ENCODE assay signal across 15 mouse cellular contexts in the genomic region with DNA sequence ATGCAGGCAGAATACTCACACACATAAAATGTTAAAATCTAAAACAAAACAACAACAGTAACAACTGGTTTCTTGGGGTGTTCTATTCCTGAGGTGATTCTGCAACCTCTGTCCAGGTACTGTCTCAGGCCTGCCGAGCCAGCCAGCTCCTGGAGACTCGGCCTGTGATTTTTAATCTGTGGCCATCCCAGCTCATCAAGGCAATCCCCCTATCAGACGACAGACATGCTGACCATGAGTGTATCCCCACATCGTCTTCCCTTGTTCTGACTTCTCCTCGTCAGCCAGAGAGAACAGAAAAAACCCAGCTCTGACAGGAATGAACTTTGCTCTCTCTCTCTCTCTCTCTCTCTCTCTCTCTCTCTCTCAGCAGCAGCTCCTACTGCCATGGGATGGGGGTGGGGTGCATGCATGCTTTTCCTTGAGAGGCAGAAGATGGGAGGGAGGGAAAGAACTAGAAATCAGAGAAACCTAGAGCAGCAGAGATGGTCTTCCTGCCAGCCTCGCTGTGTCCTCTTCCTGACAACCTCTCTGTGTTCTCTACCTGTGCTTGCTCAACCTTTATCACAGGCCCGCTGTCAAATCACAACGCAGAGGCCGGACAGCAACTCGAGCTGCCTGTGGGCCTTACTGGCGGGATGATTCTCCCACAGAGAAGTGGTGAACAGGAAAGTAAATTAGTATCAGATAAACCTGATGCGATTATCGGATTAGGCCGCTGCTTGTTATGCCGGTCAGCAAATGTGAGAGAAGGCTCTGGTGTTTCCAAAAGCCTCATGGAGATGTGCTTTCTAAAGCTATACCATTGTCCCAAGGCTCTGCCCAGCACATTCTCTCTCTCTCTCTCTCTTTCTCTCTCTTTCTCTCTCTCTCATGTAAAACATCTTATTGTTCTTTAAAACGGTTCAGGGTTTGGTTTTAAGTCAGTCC.
DNase-seq lines count a peak whose midpoint lies in the region; ATAC-seq lines count a peak whose summit lies in the region.
"Had no signal": no experiment of that assay in that cellular context is flagged by ENCODE, and none has a peak within 500 bp of the region (broad histone marks: within the 10 kb centered on the region; RNA-seq: fewer than 3 reads in every experiment).

No protein-coding gene starts in this region.

- peaks cover 42% of the 10 kb centered on the region for H3K4me1 ChIP-seq in kidney, embryonic 15.5 days
- H3K4me1 ChIP-seq in embryonic facial prominence, embryonic 10.5 days = peaks cover 32% of the 10 kb centered on the region
- peaks cover 15% of the 10 kb centered on the region for H3K4me1 ChIP-seq in intestine, embryonic 15.5 days (replicated peaks)
- peaks cover 10% of the 10 kb centered on the region for H3K4me1 ChIP-seq in midbrain, embryonic 13.5 days (replicated peaks)

- no peak overlapping the region for H3K4me2 ChIP-seq in kidney, embryonic 15.5 days
- H3K4me2 ChIP-seq in intestine, embryonic 15.5 days (replicated peaks) = no peak overlapping the region
- H3K4me2 ChIP-seq in midbrain, embryonic 13.5 days (replicated peaks) = no peak overlapping the region
- H3K4me2 ChIP-seq: embryonic facial prominence, embryonic 12.5 days; heart, embryonic 15.5 days; hindbrain, embryonic 12.5 days had no signal

- no peaks in the 10 kb centered on the region for H3K27me3 ChIP-seq in kidney, embryonic 15.5 days
- H3K27me3 ChIP-seq in embryonic facial prominence, embryonic 10.5 days (replicated peaks; ENCODE audit: low read depth, poor library complexity, severe bottlenecking) = no peaks in the 10 kb centered on the region
- H3K27me3 ChIP-seq in intestine, embryonic 15.5 days (replicated peaks) = no peaks in the 10 kb centered on the region
- H3K27me3 ChIP-seq in midbrain, embryonic 13.5 days = no peaks in the 10 kb centered on the region
- H3K27me3 ChIP-seq: embryonic facial prominence, embryonic 12.5 days; heart, embryonic 15.5 days; hindbrain, embryonic 12.5 days had no signal

- H3K4me3 ChIP-seq in kidney, embryonic 15.5 days (replicated peaks) = no peak overlapping the region
- H3K4me3 ChIP-seq in embryonic facial prominence, embryonic 10.5 days = no peak overlapping the region
- no peak overlapping the region for H3K4me3 ChIP-seq in intestine, embryonic 15.5 days (replicated peaks)
- no peak overlapping the region for H3K4me3 ChIP-seq in midbrain, embryonic 13.5 days (replicated peaks)
- H3K4me3 ChIP-seq: embryonic facial prominence, embryonic 12.5 days; forebrain, embryonic 10.5 days; heart, embryonic 15.5 days; hindbrain, embryonic 12.5 days had no signal

- DNase-seq in kidney, adult 18-20 months = peak; percentile 28
- DNase-seq in embryonic facial prominence, embryonic 10.5 days (ENCODE audit: low spot score) = no peak
- no peak for DNase-seq in gastrocnemius, adult 18-20 months (ENCODE audit: low spot score)
- DNase-seq: cerebellum, adult 11 months; cerebellum, postnatal 36 days; layer of hippocampus, postnatal 36 days; liver, postnatal 0 days had no signal

- 65% methylated on average over 16 of the region's 16 CpGs for WGBS in kidney, embryonic 15.5 days
- 50% methylated on average over 16 of the region's 16 CpGs for WGBS in embryonic facial prominence, embryonic 10.5 days
- 53% methylated on average over 16 of the region's 16 CpGs for WGBS in intestine, embryonic 15.5 days
- 41% methylated on average over 16 of the region's 16 CpGs for WGBS in midbrain, embryonic 13.5 days

- no peak for ATAC-seq in kidney, embryonic 15.5 days (replicated peaks; ENCODE audit: low FRiP score)
- ATAC-seq in intestine, embryonic 15.5 days = peak; percentile 41; the same call in 1 of the 2 replicates
- ATAC-seq in midbrain, embryonic 13.5 days = no peak
- no peak for ATAC-seq in monocyte, adult 5-6 weeks (replicated peaks; ENCODE audit: insufficient number of reproducible peaks, low FRiP score, low TSS enrichment, poor library complexity, severe bottlenecking)
- ATAC-seq: liver, postnatal 0 days had no signal

- H3K9ac ChIP-seq in kidney, embryonic 15.5 days = no peak overlapping the region
- no peak overlapping the region for H3K9ac ChIP-seq in intestine, embryonic 15.5 days
- H3K9ac ChIP-seq in midbrain, embryonic 13.5 days (replicated peaks) = no peak overlapping the region
- H3K9ac ChIP-seq: embryonic facial prominence, embryonic 12.5 days; heart, embryonic 15.5 days; hindbrain, embryonic 12.5 days; liver, postnatal 0 days had no signal

- H3K27ac ChIP-seq in kidney, embryonic 15.5 days = no peak overlapping the region; the same call in 1 of the 2 replicates
- peak overlapping the region; percentile 54 for H3K27ac ChIP-seq in embryonic facial prominence, embryonic 10.5 days (replicated peaks)
- no peak overlapping the region for H3K27ac ChIP-seq in intestine, embryonic 15.5 days
- H3K27ac ChIP-seq in midbrain, embryonic 13.5 days = peak overlapping the region; percentile 27; the same call in 1 of the 2 replicates
- H3K27ac ChIP-seq: embryonic facial prominence, embryonic 12.5 days; forebrain, embryonic 10.5 days; heart, embryonic 15.5 days; hindbrain, embryonic 12.5 days had no signal

- H3K36me3 ChIP-seq in kidney, embryonic 15.5 days = no peaks in the 10 kb centered on the region
- H3K36me3 ChIP-seq in embryonic facial prominence, embryonic 10.5 days (replicated peaks) = no peaks in the 10 kb centered on the region
- H3K36me3 ChIP-seq in intestine, embryonic 15.5 days = no peaks in the 10 kb centered on the region
- H3K36me3 ChIP-seq in midbrain, embryonic 13.5 days = no peaks in the 10 kb centered on the region
- H3K36me3 ChIP-seq: embryonic facial prominence, embryonic 12.5 days; forebrain, embryonic 10.5 days; heart, embryonic 15.5 days; hindbrain, embryonic 12.5 days had no signal

- no peaks in the 10 kb centered on the region for H3K9me3 ChIP-seq in kidney, embryonic 15.5 days (replicated peaks)
- no peaks in the 10 kb centered on the region for H3K9me3 ChIP-seq in embryonic facial prominence, embryonic 10.5 days
- no peaks in the 10 kb centered on the region for H3K9me3 ChIP-seq in intestine, embryonic 15.5 days
- no peaks in the 10 kb centered on the region for H3K9me3 ChIP-seq in midbrain, embryonic 13.5 days
- H3K9me3 ChIP-seq: embryonic facial prominence, embryonic 12.5 days; forebrain, embryonic 10.5 days; heart, embryonic 15.5 days; hindbrain, embryonic 12.5 days had no signal

Comparison
In these comparisons a context has a peak if more than half of its experiments do, and no peak if none do; other contexts are left out.
1. H3K27ac ChIP-seq: peak in embryonic facial prominence, embryonic 10.5 days (single experiment) and midbrain, embryonic 13.5 days (single experiment); none in kidney, embryonic 15.5 days (single experiment) and intestine, embryonic 15.5 days (single experiment).